Mouse (Mus musculus) Muller cell, postnatal 12 days (primary cell): Measurements from ENCODE around the gene Krt35.

Experiments used
- DNase-seq: peaks from one replicate; pipeline ENCODE4 v3.0.0-alpha.2; 2015; ENCODE audit errors: inconsistent ontology term

Gene Krt35

GRCm38 (mm10) chr11:100066236-100067010, 29.6 kb downstream of the Krt35 start:
- peak; percentile 91 for DNase-seq

GRCm38 (mm10) chr11:100058875-100059274, 37.2 kb downstream of the Krt35 start:
- no peak for DNase-seq

- DNase-seq, result peak; percentile 81
Observed at GRCm38 (mm10) chr11:100055686-100056655, 40.1 kb downstream of the Krt35 start.

- no peak for DNase-seq
Observed at GRCm38 (mm10) chr11:100050451-100050850, 45.6 kb downstream of the Krt35 start, which contains the start of gene Krt31. Krt31 (minus strand) TSS chr11:100050551.

GRCm38 (mm10) chr11:100047193-100047592, 48.8 kb downstream of the Krt35 start:
- no peak for DNase-seq

- DNase-seq, result peak; percentile 23
Observed at GRCm38 (mm10) chr11:100046303-100046866, 49.7 kb downstream of the Krt35 start.
